Mouse (Mus musculus) heart, postnatal 0 days (tissue): Measurements from ENCODE around the gene Sel1l.

Experiments
- CTCF ChIP-seq: IDR thresholded peaks from 2 replicates; pipeline ENCODE4 v1.5.1; 2016; ENCODE audit warnings: antibody characterized with exemption, control low read depth, low read depth
- EP300 ChIP-seq: IDR thresholded peaks from 2 replicates; pipeline ENCODE4 v1.6.1; 2016; ENCODE audit warnings: antibody characterized with exemption, low read depth

DNA sequence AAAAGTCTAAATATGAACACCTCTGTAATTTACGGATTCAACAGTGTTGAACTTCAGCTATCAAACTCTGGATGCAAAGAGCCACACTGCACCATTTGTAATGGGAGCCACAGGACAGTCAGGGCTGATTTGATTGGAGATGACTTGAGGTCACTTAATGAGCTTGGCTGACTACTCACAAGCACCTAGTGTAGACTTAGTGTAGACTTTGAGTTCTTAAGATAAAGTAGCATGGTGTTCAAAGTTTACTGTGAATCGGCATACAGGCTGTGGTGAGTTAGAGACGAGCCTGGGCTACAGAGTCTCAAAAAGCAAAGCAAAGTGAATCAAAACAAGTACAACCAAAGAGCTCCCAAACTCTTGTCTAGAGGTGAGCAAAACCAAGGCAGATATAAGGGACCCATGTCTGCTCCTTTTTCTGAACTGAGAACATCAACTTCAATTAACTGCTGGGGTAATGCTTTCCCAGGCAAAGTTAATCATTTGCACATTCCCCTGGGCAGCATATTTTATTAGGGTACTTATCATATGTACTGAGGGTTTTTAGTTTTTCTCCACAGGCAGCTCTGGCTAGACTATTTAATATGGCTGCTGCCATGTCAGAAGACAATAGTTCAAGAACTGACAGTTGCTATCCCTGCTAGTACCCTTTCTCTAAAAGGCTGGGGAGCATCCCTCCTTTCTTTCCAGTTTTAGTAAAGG is 15.6 kb downstream of the Sel1l start:
- TF ChIP-seq CTCF (no peak), EP300 (no peak)
